Mouse (Mus musculus): ENCODE data around the gene Xirp1.

GRCm38 (mm10) chr9:120010781-120011511 lies 12.5 kb downstream of the Xirp1 start:
- TF ChIP-seq POLR2A (IDR thresholded peaks at IDR 0.05; ENCODE audit: borderline replicate concordance, insufficient read depth, low read length) (no peak), CTCF (IDR thresholded peaks at IDR 0.05; ENCODE audit: borderline replicate concordance, insufficient read depth, low read depth, low read length) (no peak)
